26 mouse cellular contexts compared by ENCODE assay signal in genomic region chr7:78994134-78994533, GRCm38 (mm10). TPM values are rescaled to one million over a fixed set of nuclear protein-coding genes. Genes with fewer than 3 reads are reported as not detected.
"Had no signal": no experiment of that assay in that cellular context is flagged by ENCODE, and none has a peak within 500 bp of the region (broad histone marks: within the 10 kb centered on the region; RNA-seq: fewer than 3 reads in every experiment).

No protein-coding gene starts in this region.

- H3K27ac ChIP-seq: heart, embryonic 13.5 days; heart, embryonic 15.5 days; hindbrain, embryonic 13.5 days; intestine, embryonic 15.5 days; kidney, embryonic 15.5 days; kidney, postnatal 0 days; limb, embryonic 10.5 days; limb, embryonic 12.5 days; liver, embryonic 13.5 days; liver, embryonic 15.5 days had no signal

- H3K36me3 ChIP-seq: heart, embryonic 13.5 days; heart, embryonic 15.5 days; hindbrain, embryonic 13.5 days; intestine, embryonic 15.5 days; kidney, embryonic 15.5 days; limb, embryonic 10.5 days; limb, embryonic 12.5 days; liver, embryonic 13.5 days; liver, embryonic 15.5 days had no signal

- DNase-seq: gastrocnemius, postnatal 14 days; gastrocnemius, postnatal 36 days; heart, postnatal 14 days; heart, postnatal 36 days; kidney, adult 2 months; kidney, adult 9 months; kidney, postnatal 14 days; kidney, postnatal 36 days; layer of hippocampus, adult 9-11 months; layer of hippocampus, postnatal 36 days; liver; liver, embryonic 13.5 days; liver, postnatal 0 days had no signal

- H3K9ac ChIP-seq: heart, embryonic 13.5 days; heart, embryonic 15.5 days; hindbrain, embryonic 13.5 days; intestine, embryonic 15.5 days; kidney, embryonic 15.5 days; limb, embryonic 12.5 days; liver, embryonic 13.5 days; liver, embryonic 15.5 days; liver, postnatal 0 days had no signal

- H3K9me3 ChIP-seq: heart, embryonic 13.5 days; heart, embryonic 15.5 days; hindbrain, embryonic 13.5 days; intestine, embryonic 15.5 days; kidney, embryonic 15.5 days; limb, embryonic 10.5 days; limb, embryonic 12.5 days; liver, embryonic 13.5 days; liver, embryonic 15.5 days had no signal

- H3K4me1 ChIP-seq: intestine, embryonic 15.5 days; liver, embryonic 13.5 days; liver, embryonic 15.5 days had no signal

- H3K4me3 ChIP-seq: heart, embryonic 13.5 days; heart, embryonic 15.5 days; hindbrain, embryonic 13.5 days; intestine, embryonic 15.5 days; kidney, embryonic 15.5 days; limb, embryonic 10.5 days; limb, embryonic 12.5 days; liver, embryonic 13.5 days; liver, embryonic 15.5 days had no signal

RNA-seq across cellular contexts. Expression of gene Acan, which starts 59.1 kb away (rescaled TPM):
- total RNA-seq: hematopoietic stem cell, adult 5-6 weeks had no signal
- polyA plus RNA-seq: inflammation-experienced regulatory T-cells, adult 6 months; intestine, postnatal 0 days; kidney, adult 2 months; large intestine, adult 2 months; liver, postnatal 0 days had no signal
